Mouse (Mus musculus): ENCODE results near the gene Sh3rf1.

DNA sequence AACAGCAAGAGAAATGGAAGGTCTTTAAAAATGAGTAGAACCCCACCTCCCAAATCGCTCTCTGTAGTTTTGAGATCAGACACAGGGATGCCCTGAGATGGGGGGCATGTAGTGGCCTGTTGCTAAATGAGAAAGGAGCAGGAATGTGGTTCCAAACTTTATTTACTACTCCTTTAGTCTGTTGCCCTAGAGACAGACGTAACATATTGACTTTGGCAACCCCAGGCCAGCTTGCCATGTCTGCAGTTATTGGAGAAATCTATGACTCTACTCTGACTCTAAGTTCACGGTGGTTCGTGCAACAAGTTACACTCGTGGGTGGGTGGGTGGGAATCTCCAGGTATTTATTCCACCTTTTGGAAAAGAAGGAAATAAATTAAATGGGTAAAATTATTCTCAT, 30.5 kb downstream of the Sh3rf1 start:
- no peak for TF ChIP-seq EP300 (optimal IDR thresholded peaks at IDR 0.05)
- no peak for TF ChIP-seq CTCF (IDR thresholded peaks at IDR 0.05; ENCODE audit: low read depth)
